Mouse (Mus musculus): ENCODE measurements around the gene Ntng2. TPM values are rescaled to one million over a fixed set of nuclear protein-coding genes. Genes with fewer than 3 reads are reported as not detected.

The Ntng2 gene
- polyA plus RNA-seq, 1 experiment = 3.8 TPM

GRCm38 (mm10) chr2:29168067-29168466 lies 84.7 kb downstream of the Ntng2 start:
- no peak overlapping the region for H3K27ac ChIP-seq (ENCODE audit: insufficient read depth, low read depth, low read length)
- no peaks in the 10 kb centered on the region for H3K4me1 ChIP-seq (ENCODE audit: control insufficient read depth, insufficient read depth, low read length)
- H3K4me3 ChIP-seq (ENCODE audit: insufficient read depth, low read length) = no peak overlapping the region
- TF ChIP-seq POLR2A (IDR thresholded peaks at IDR 0.05; ENCODE audit: borderline replicate concordance, low read depth, low read length) = no peak
- no peak for TF ChIP-seq CTCF (IDR thresholded peaks at IDR 0.05; ENCODE audit: low read depth, low read length)

GRCm38 (mm10) chr2:29151941-29152340 lies 100.9 kb downstream of the Ntng2 start:
- Histone ChIP-seq H3K4me1 (ENCODE audit: control insufficient read depth, insufficient read depth, low read length) (no peaks in the 10 kb centered on the region), H3K27ac (ENCODE audit: insufficient read depth, low read depth, low read length) (no peak overlapping the region), H3K4me3 (ENCODE audit: insufficient read depth, low read length) (no peak overlapping the region)
- TF ChIP-seq CTCF (IDR thresholded peaks at IDR 0.05; ENCODE audit: low read depth, low read length) (no peak), POLR2A (IDR thresholded peaks at IDR 0.05; ENCODE audit: borderline replicate concordance, low read depth, low read length) (no peak)

Other genes with a start within 250 kb of the Ntng2 start
- not detected in 2 replicates for gene Cfap77, start 197.9 kb downstream of the Ntng2 start, polyA plus RNA-seq (2012; ENCODE audit: insufficient read depth, insufficient read length, missing spikeins)
- gene Ttf1, start 192.7 kb downstream of the Ntng2 start, polyA plus RNA-seq (2012; ENCODE audit: insufficient read depth, insufficient read length, missing spikeins) = 23.1 and 26.7 TPM in 2 replicates
- gene Setx, start 128.8 kb downstream of the Ntng2 start, polyA plus RNA-seq (2012; ENCODE audit: insufficient read depth, insufficient read length, missing spikeins) = 20.0 and 30.6 TPM in 2 replicates
- 9.8 and 14.2 TPM in 2 replicates for gene Med27, start 93.8 kb upstream of the Ntng2 start, polyA plus RNA-seq (2012; ENCODE audit: insufficient read depth, insufficient read length, missing spikeins)